Mouse (Mus musculus): Measurements from ENCODE around the gene Pla2r1. TPM values are rescaled to one million over a fixed set of nuclear protein-coding genes. Genes with fewer than 3 reads are reported as not detected.
A peak's percentile ranks its signal among the peaks of the same experiment; 100 is the strongest.

Pla2r1 gene
- total and polyA plus RNA-seq, 3 experiments: 0.80 to 4.7 (median 3.3) TPM

GRCm38 (mm10) chr2:60401694-60402093 is 151.4 kb downstream of the Pla2r1 start:
- no peak for DNase-seq

- no peak for DNase-seq
Measured at GRCm38 (mm10) chr2:60393786-60394185, 159.3 kb downstream of the Pla2r1 start.

GRCm38 (mm10) chr2:60392286-60392685 is 160.8 kb downstream of the Pla2r1 start:
- DNase-seq: no peak

- DNase-seq: no peak
Measured at GRCm38 (mm10) chr2:60387363-60387762, 165.7 kb downstream of the Pla2r1 start.

GRCm38 (mm10) chr2:60386835-60387234 is 166.3 kb downstream of the Pla2r1 start:
- DNase-seq: no peak

GRCm38 (mm10) chr2:60384763-60385085 is 168.4 kb downstream of the Pla2r1 start:
- DNase-seq: peak; percentile 9

- no peak for DNase-seq
Measured at GRCm38 (mm10) chr2:60384083-60384762, 168.9 kb downstream of the Pla2r1 start.

- peak; percentile 95 for DNase-seq
Measured at GRCm38 (mm10) chr2:60382858-60383669, 170.0 kb downstream of the Pla2r1 start, which contains the start of gene Ly75. Ly75 (minus strand) TSS chr2:60383303.

- no peak for DNase-seq
Measured at GRCm38 (mm10) chr2:60382346-60382745, 170.8 kb downstream of the Pla2r1 start.

- DNase-seq: no peak
Measured at GRCm38 (mm10) chr2:60377260-60377659, 175.8 kb downstream of the Pla2r1 start.

- DNase-seq: no peak
Measured at GRCm38 (mm10) chr2:60375608-60376107, 177.4 kb downstream of the Pla2r1 start.

GRCm38 (mm10) chr2:60375126-60375525 is 178.0 kb downstream of the Pla2r1 start:
- no peak for DNase-seq

GRCm38 (mm10) chr2:60370188-60370587 is 182.9 kb downstream of the Pla2r1 start:
- no peak for DNase-seq

GRCm38 (mm10) chr2:60369454-60369853 is 183.7 kb downstream of the Pla2r1 start:
- no peak for DNase-seq

GRCm38 (mm10) chr2:60367871-60368270 is 185.2 kb downstream of the Pla2r1 start:
- DNase-seq: no peak

Other genes with a start within 250 kb of the Pla2r1 start
- gene Ly75, start 170.0 kb downstream of the Pla2r1 start, total RNA-seq (2021): 1 to 10 TPM in 1 of 2 experiments, under 1 TPM in 1; 0.66 to 1.4 TPM
- 0.09 TPM in 2 replicates for gene Ly75, start 170.0 kb downstream of the Pla2r1 start, polyA plus RNA-seq (2012; rRNA removed)
- not detected for gene Itgb6, start 169.3 kb upstream of the Pla2r1 start, total RNA-seq (2021)
- gene Itgb6, start 169.3 kb upstream of the Pla2r1 start, polyA plus RNA-seq (2012; rRNA removed): not detected in 2 replicates